Mouse (Mus musculus) liver, embryonic 14.5 days (tissue): ENCODE measurements around the gene Rbm12.

Source experiments
- CTCF ChIP-seq: IDR thresholded peaks from 2 replicates; pipeline ENCODE4 v1.5.1; 2016; ENCODE audit warnings: antibody characterized with exemption, low read depth, control low read depth
- EP300 ChIP-seq: IDR thresholded peaks from 2 replicates; pipeline ENCODE4 v1.6.1; 2016; ENCODE audit warnings: antibody characterized with exemption, low read depth

- TF ChIP-seq CTCF (no peak), EP300 (no peak)
Observed at GRCm38 (mm10) chr2:156071236-156071635, 40.5 kb downstream of the Rbm12 start.
